ENCODE assay signal across 16 mouse cellular contexts in the genomic region with DNA sequence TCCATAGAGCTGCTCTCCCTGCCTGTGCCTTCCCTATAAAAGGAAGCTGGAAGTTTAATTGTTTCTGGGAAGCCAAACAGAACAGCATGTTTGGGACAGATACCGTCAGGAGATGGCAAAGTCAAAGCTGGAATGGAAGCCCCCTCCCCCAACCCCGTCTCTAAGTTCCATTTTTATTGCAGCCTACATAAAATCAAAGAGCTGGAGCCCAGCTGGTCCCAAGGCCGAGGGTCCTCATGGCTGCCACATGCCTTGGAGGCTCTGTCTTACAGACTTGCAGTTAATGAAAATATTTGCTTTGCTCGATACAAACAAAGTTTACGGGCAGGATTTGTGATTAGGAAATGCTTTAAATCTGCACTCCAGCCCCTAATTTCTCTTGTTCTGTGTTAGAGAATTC.
DNase-seq lines count a peak whose midpoint lies in the region; ATAC-seq and TF ChIP-seq lines count a peak whose summit lies in the region.
"Had no signal": no experiment of that assay in that cellular context is flagged by ENCODE, and none has a peak within 500 bp of the region (broad histone marks: within the 10 kb centered on the region; RNA-seq: fewer than 3 reads in every experiment).

No protein-coding gene starts in this region.

- ATAC-seq in forebrain, postnatal 0 days: 0 out of 2 replicates have a peak, but pooled peaks have one; percentile 18
- ATAC-seq in forebrain, embryonic 16.5 days: no peak
- 0 out of 2 replicates have a peak, but pooled peaks have one; percentile 43 for ATAC-seq in kidney, embryonic 16.5 days (ENCODE audit: low FRiP score, low TSS enrichment)
- ATAC-seq in stomach, embryonic 15.5 days (ENCODE audit: insufficient read depth, low FRiP score, low read depth): no peak
- no peak for ATAC-seq in hindbrain, embryonic 14.5 days (ENCODE audit: low FRiP score)
- ATAC-seq: forebrain, embryonic 15.5 days had no signal

- TF ChIP-seq CTCF in forebrain, postnatal 0 days (IDR thresholded peaks at IDR 0.05; ENCODE audit: low read depth): no peak

- WGBS in forebrain, postnatal 0 days: 51% methylated on average over 5 of the region's 5 CpGs
- 57% methylated on average over 5 of the region's 5 CpGs for WGBS in forebrain, embryonic 16.5 days
- 27% methylated on average over 5 of the region's 5 CpGs for WGBS in kidney, embryonic 16.5 days
- WGBS in stomach, embryonic 15.5 days: 30% methylated on average over 5 of the region's 5 CpGs
- WGBS in hindbrain, embryonic 14.5 days: 42% methylated on average over 5 of the region's 5 CpGs

- H3K4me2 ChIP-seq in forebrain, postnatal 0 days (ENCODE audit: low read depth): no peak overlapping the region
- no peak overlapping the region for H3K4me2 ChIP-seq in forebrain, embryonic 16.5 days (ENCODE audit: low read length)
- H3K4me2 ChIP-seq in kidney, embryonic 16.5 days (replicated peaks; ENCODE audit: low read depth, low read length): no peak overlapping the region
- no peak overlapping the region for H3K4me2 ChIP-seq in stomach, embryonic 15.5 days
- H3K4me2 ChIP-seq in hindbrain, embryonic 14.5 days (replicated peaks): no peak overlapping the region
- H3K4me2 ChIP-seq: forebrain, embryonic 15.5 days; hindbrain, embryonic 13.5 days had no signal

- no peak for DNase-seq in forebrain, postnatal 0 days
- no peak for DNase-seq in kidney, adult 9 months
- peak; percentile 16 for DNase-seq in right cerebral cortex, postnatal 4 days
- no peak for DNase-seq in right cerebral cortex, postnatal 14 days
- DNase-seq in hindbrain, embryonic 14.5 days (ENCODE audit: low spot score): no peak
- DNase-seq: adrenal gland, adult 2 months; cerebellum, adult 9-11 months; layer of hippocampus, adult 9-11 months; left cerebral cortex, postnatal 4 days; thymus, postnatal 25 days had no signal

- no peak overlapping the region for H3K27ac ChIP-seq in forebrain, postnatal 0 days (ENCODE audit: low read depth, low read length)
- no peak overlapping the region for H3K27ac ChIP-seq in forebrain, embryonic 16.5 days (ENCODE audit: low read length)
- peak overlapping the region; percentile 74 for H3K27ac ChIP-seq in kidney, embryonic 16.5 days (ENCODE audit: low read length)
- H3K27ac ChIP-seq in stomach, embryonic 15.5 days: peak overlapping the region; percentile 57; the same call in 1 of the 2 replicates
- no peak overlapping the region for H3K27ac ChIP-seq in hindbrain, embryonic 14.5 days
- H3K27ac ChIP-seq: forebrain, embryonic 15.5 days; hindbrain, embryonic 13.5 days; macrophage had no signal

- H3K4me3 ChIP-seq in forebrain, postnatal 0 days (ENCODE audit: low read depth, low read length): no peak overlapping the region
- H3K4me3 ChIP-seq in forebrain, embryonic 16.5 days (replicated peaks; ENCODE audit: low read length): no peak overlapping the region
- no peak overlapping the region for H3K4me3 ChIP-seq in kidney, embryonic 16.5 days (ENCODE audit: low read length)
- H3K4me3 ChIP-seq in stomach, embryonic 15.5 days (replicated peaks): no peak overlapping the region
- H3K4me3 ChIP-seq in hindbrain, embryonic 14.5 days (replicated peaks; ENCODE audit: low read length): no peak overlapping the region
- H3K4me3 ChIP-seq: forebrain, embryonic 15.5 days; hindbrain, embryonic 13.5 days had no signal

- no peaks in the 10 kb centered on the region for H3K27me3 ChIP-seq in forebrain, postnatal 0 days (ENCODE audit: insufficient read depth, low read length)
- no peaks in the 10 kb centered on the region for H3K27me3 ChIP-seq in forebrain, embryonic 16.5 days (replicated peaks; ENCODE audit: control insufficient read depth, insufficient read depth, low read length)
- no peaks in the 10 kb centered on the region for H3K27me3 ChIP-seq in kidney, embryonic 16.5 days (ENCODE audit: insufficient read depth, low read length)
- no peaks in the 10 kb centered on the region for H3K27me3 ChIP-seq in stomach, embryonic 15.5 days (replicated peaks)
- no peaks in the 10 kb centered on the region for H3K27me3 ChIP-seq in hindbrain, embryonic 14.5 days (ENCODE audit: control insufficient read depth, insufficient read depth, low read length)
- H3K27me3 ChIP-seq: forebrain, embryonic 15.5 days; hindbrain, embryonic 13.5 days had no signal

- H3K9me3 ChIP-seq in forebrain, postnatal 0 days (ENCODE audit: low read length): no peaks in the 10 kb centered on the region
- no peaks in the 10 kb centered on the region for H3K9me3 ChIP-seq in forebrain, embryonic 16.5 days (ENCODE audit: control insufficient read depth, low read length)
- H3K9me3 ChIP-seq in kidney, embryonic 16.5 days (ENCODE audit: low read length): no peaks in the 10 kb centered on the region
- no peaks in the 10 kb centered on the region for H3K9me3 ChIP-seq in stomach, embryonic 15.5 days
- no peaks in the 10 kb centered on the region for H3K9me3 ChIP-seq in hindbrain, embryonic 14.5 days (ENCODE audit: control insufficient read depth, low read length)
- H3K9me3 ChIP-seq: forebrain, embryonic 15.5 days; hindbrain, embryonic 13.5 days had no signal

- no peaks in the 10 kb centered on the region; the same call in 1 of the 2 replicates for H3K4me1 ChIP-seq in forebrain, postnatal 0 days (ENCODE audit: insufficient read depth)
- H3K4me1 ChIP-seq in forebrain, embryonic 16.5 days (replicated peaks; ENCODE audit: control insufficient read depth, insufficient read depth, low read length): peaks cover 12% of the 10 kb centered on the region; the same call in 1 of the 2 replicates
- peaks cover 61% of the 10 kb centered on the region for H3K4me1 ChIP-seq in kidney, embryonic 16.5 days (ENCODE audit: insufficient read depth, low read length)
- H3K4me1 ChIP-seq in stomach, embryonic 15.5 days: peaks cover 37% of the 10 kb centered on the region
- H3K4me1 ChIP-seq in hindbrain, embryonic 14.5 days (replicated peaks; ENCODE audit: control insufficient read depth, insufficient read depth, low read length): peaks cover 20% of the 10 kb centered on the region

- H3K36me3 ChIP-seq in forebrain, postnatal 0 days (ENCODE audit: insufficient read depth): no peaks in the 10 kb centered on the region
- no peaks in the 10 kb centered on the region for H3K36me3 ChIP-seq in forebrain, embryonic 16.5 days (ENCODE audit: control insufficient read depth, insufficient read depth)
- H3K36me3 ChIP-seq in kidney, embryonic 16.5 days (ENCODE audit: insufficient read depth, low read length): peaks cover 16% of the 10 kb centered on the region
- H3K36me3 ChIP-seq in stomach, embryonic 15.5 days: no peaks in the 10 kb centered on the region
- no peaks in the 10 kb centered on the region for H3K36me3 ChIP-seq in hindbrain, embryonic 14.5 days (replicated peaks; ENCODE audit: control insufficient read depth, insufficient read depth)
- H3K36me3 ChIP-seq: forebrain, embryonic 15.5 days; hindbrain, embryonic 13.5 days had no signal

- H3K9ac ChIP-seq in forebrain, postnatal 0 days: no peak overlapping the region
- H3K9ac ChIP-seq in forebrain, embryonic 16.5 days (replicated peaks; ENCODE audit: low read depth, low read length): no peak overlapping the region
- H3K9ac ChIP-seq in kidney, embryonic 16.5 days (replicated peaks; ENCODE audit: low read length): no peak overlapping the region
- no peak overlapping the region for H3K9ac ChIP-seq in stomach, embryonic 15.5 days
- H3K9ac ChIP-seq in hindbrain, embryonic 14.5 days: no peak overlapping the region
- H3K9ac ChIP-seq: forebrain, embryonic 15.5 days; hindbrain, embryonic 13.5 days had no signal

Comparison
In these comparisons a context has a peak if more than half of its experiments do, and no peak if none do; other contexts are left out.
1. ATAC-seq: peak in forebrain, postnatal 0 days (single experiment) and kidney, embryonic 16.5 days (single experiment); none in forebrain, embryonic 16.5 days (single experiment), stomach, embryonic 15.5 days (single experiment) and hindbrain, embryonic 14.5 days (single experiment).
2. H3K27ac ChIP-seq: peak in kidney, embryonic 16.5 days (single experiment) and stomach, embryonic 15.5 days (single experiment); none in forebrain, postnatal 0 days (single experiment), forebrain, embryonic 16.5 days (single experiment) and hindbrain, embryonic 14.5 days (single experiment).